Mouse (Mus musculus): ENCODE results near the gene Mybph. TPM values are rescaled to one million over a fixed set of nuclear protein-coding genes. Genes with fewer than 3 reads are reported as not detected.

The Mybph gene
- polyA plus RNA-seq, 1 experiment from 2014 or later: 1.0 TPM

- no peak for ATAC-seq (replicated peaks; ENCODE audit: insufficient number of reproducible peaks, low FRiP score, low TSS enrichment)
- Histone ChIP-seq H3K9ac (ENCODE audit: low read depth, low read length) (no peak overlapping the region), H3K27ac (ENCODE audit: low read depth, low read length) (no peak overlapping the region), H3K4me2 (no peak overlapping the region), H3K9me3 (replicated peaks; ENCODE audit: control insufficient read depth, low read length) (no peaks in the 10 kb centered on the region), H3K4me3 (ENCODE audit: low read depth, low read length) (no peak overlapping the region), H3K4me1 (ENCODE audit: control insufficient read depth, insufficient read depth, low read length) (peaks cover 30% of the 10 kb centered on the region), H3K27me3 (ENCODE audit: control insufficient read depth, insufficient read depth, low read length) (no peaks in the 10 kb centered on the region), H3K36me3 (ENCODE audit: control insufficient read depth, insufficient read depth, low read length) (no peaks in the 10 kb centered on the region)
- WGBS (ENCODE audit: insufficient replicate concordance): 59% methylated on average over 6 of the region's 6 CpGs
Observed at GRCm38 (mm10) chr1:134211043-134211442, 17.8 kb downstream of the Mybph start.

GRCm38 (mm10) chr1:134211631-134212030, 18.4 kb downstream of the Mybph start:
- H3K27me3 ChIP-seq (ENCODE audit: control insufficient read depth, insufficient read depth, low read length): no peaks in the 10 kb centered on the region
- 22% methylated on average over 2 of the region's 2 CpGs for WGBS (ENCODE audit: insufficient replicate concordance)
- no peak overlapping the region for H3K4me3 ChIP-seq (ENCODE audit: low read depth, low read length)
- no peaks in the 10 kb centered on the region for H3K9me3 ChIP-seq (replicated peaks; ENCODE audit: control insufficient read depth, low read length)
- H3K4me2 ChIP-seq: no peak overlapping the region
- H3K4me1 ChIP-seq (ENCODE audit: control insufficient read depth, insufficient read depth, low read length): peaks cover 27% of the 10 kb centered on the region
- no peak overlapping the region for H3K27ac ChIP-seq (ENCODE audit: low read depth, low read length)
- no peak overlapping the region for H3K9ac ChIP-seq (ENCODE audit: low read depth, low read length)
- H3K36me3 ChIP-seq (ENCODE audit: control insufficient read depth, insufficient read depth, low read length): no peaks in the 10 kb centered on the region
- ATAC-seq (replicated peaks; ENCODE audit: insufficient number of reproducible peaks, low FRiP score, low TSS enrichment): no peak

DNA sequence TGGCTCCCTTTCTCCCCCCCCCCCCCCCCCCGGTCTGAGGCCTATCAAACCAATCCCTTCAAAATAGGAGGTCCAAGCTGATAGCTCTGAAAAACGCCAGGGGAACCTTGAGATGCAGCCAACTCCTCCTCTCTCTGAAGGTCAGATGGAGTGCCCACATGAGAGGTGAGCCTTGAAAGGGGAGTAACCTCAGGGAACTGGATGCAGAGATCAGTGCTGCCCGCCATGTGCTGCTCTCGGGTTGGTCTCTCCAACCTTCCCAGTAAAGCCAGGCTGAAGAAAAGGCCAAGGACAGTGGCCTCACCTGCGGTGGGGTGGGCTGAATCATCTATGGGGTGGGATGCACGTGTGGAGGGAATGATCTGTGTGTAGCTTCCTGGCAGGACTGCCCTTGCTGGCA, 19.1 kb downstream of the Mybph start:
- H3K4me1 ChIP-seq (ENCODE audit: control insufficient read depth, insufficient read depth, low read length): peaks cover 33% of the 10 kb centered on the region

GRCm38 (mm10) chr1:134213405-134213804, 20.2 kb downstream of the Mybph start:
- Histone ChIP-seq H3K27ac (ENCODE audit: low read depth, low read length) (no peak overlapping the region), H3K9ac (ENCODE audit: low read depth, low read length) (no peak overlapping the region), H3K4me1 (ENCODE audit: control insufficient read depth, insufficient read depth, low read length) (peaks cover 38% of the 10 kb centered on the region), H3K27me3 (ENCODE audit: control insufficient read depth, insufficient read depth, low read length) (no peaks in the 10 kb centered on the region), H3K4me3 (ENCODE audit: low read depth, low read length) (no peak overlapping the region), H3K36me3 (ENCODE audit: control insufficient read depth, insufficient read depth, low read length) (no peaks in the 10 kb centered on the region), H3K4me2 (no peak overlapping the region), H3K9me3 (replicated peaks; ENCODE audit: control insufficient read depth, low read length) (no peaks in the 10 kb centered on the region)
- WGBS (ENCODE audit: insufficient replicate concordance): 27% methylated on average over 7 of the region's 7 CpGs
- ATAC-seq (replicated peaks; ENCODE audit: insufficient number of reproducible peaks, low FRiP score, low TSS enrichment): 0 out of 2 replicates have a peak, but pooled peaks have one; percentile 19

More for the DNA sequence above, 19.1 kb downstream of the Mybph start:
- 76% methylated on average over 6 of the region's 6 CpGs for WGBS (ENCODE audit: insufficient replicate concordance)
- Histone ChIP-seq H3K9me3 (replicated peaks; ENCODE audit: control insufficient read depth, low read length) (no peaks in the 10 kb centered on the region), H3K36me3 (ENCODE audit: control insufficient read depth, insufficient read depth, low read length) (no peaks in the 10 kb centered on the region), H3K27me3 (ENCODE audit: control insufficient read depth, insufficient read depth, low read length) (no peaks in the 10 kb centered on the region), H3K4me3 (ENCODE audit: low read depth, low read length) (no peak overlapping the region), H3K4me2 (no peak overlapping the region), H3K9ac (ENCODE audit: low read depth, low read length) (no peak overlapping the region), H3K27ac (ENCODE audit: low read depth, low read length) (no peak overlapping the region)
- ATAC-seq (replicated peaks; ENCODE audit: insufficient number of reproducible peaks, low FRiP score, low TSS enrichment): no peak

GRCm38 (mm10) chr1:134215059-134215458, 21.8 kb downstream of the Mybph start:
- Histone ChIP-seq H3K4me3 (ENCODE audit: low read depth, low read length) (no peak overlapping the region), H3K4me1 (ENCODE audit: control insufficient read depth, insufficient read depth, low read length) (peaks cover 34% of the 10 kb centered on the region), H3K9me3 (replicated peaks; ENCODE audit: control insufficient read depth, low read length) (no peaks in the 10 kb centered on the region), H3K27ac (ENCODE audit: low read depth, low read length) (no peak overlapping the region), H3K9ac (ENCODE audit: low read depth, low read length) (no peak overlapping the region), H3K27me3 (ENCODE audit: control insufficient read depth, insufficient read depth, low read length) (no peaks in the 10 kb centered on the region), H3K36me3 (ENCODE audit: control insufficient read depth, insufficient read depth, low read length) (no peaks in the 10 kb centered on the region), H3K4me2 (no peak overlapping the region)
- no peak for ATAC-seq (replicated peaks; ENCODE audit: insufficient number of reproducible peaks, low FRiP score, low TSS enrichment)
- WGBS (ENCODE audit: insufficient replicate concordance): 73% methylated on average over 7 of the region's 7 CpGs

GRCm38 (mm10) chr1:134215751-134216628, 22.7 kb downstream of the Mybph start:
- 0 out of 2 replicates have a peak overlapping the region, but pooled peaks have one; percentile 7 for H3K9ac ChIP-seq (ENCODE audit: low read depth, low read length)

GRCm38 (mm10) chr1:134216629-134216971, 23.4 kb downstream of the Mybph start:
- ATAC-seq (replicated peaks; ENCODE audit: insufficient number of reproducible peaks, low FRiP score, low TSS enrichment): no peak
- no peak overlapping the region for H3K9ac ChIP-seq (ENCODE audit: low read depth, low read length)
- H3K4me1 ChIP-seq (ENCODE audit: control insufficient read depth, insufficient read depth, low read length): peaks cover 39% of the 10 kb centered on the region
- no peaks in the 10 kb centered on the region for H3K36me3 ChIP-seq (ENCODE audit: control insufficient read depth, insufficient read depth, low read length)
- H3K4me2 ChIP-seq: no peak overlapping the region
- WGBS (ENCODE audit: insufficient replicate concordance): 90% methylated on average over 2 of the region's 2 CpGs
- no peak overlapping the region for H3K27ac ChIP-seq (ENCODE audit: low read depth, low read length)
- H3K4me3 ChIP-seq (ENCODE audit: low read depth, low read length): no peak overlapping the region
- H3K9me3 ChIP-seq (replicated peaks; ENCODE audit: control insufficient read depth, low read length): no peaks in the 10 kb centered on the region
- no peaks in the 10 kb centered on the region for H3K27me3 ChIP-seq (ENCODE audit: control insufficient read depth, insufficient read depth, low read length)

More at GRCm38 (mm10) chr1:134215751-134216628, 22.7 kb downstream of the Mybph start:
- ATAC-seq (replicated peaks; ENCODE audit: insufficient number of reproducible peaks, low FRiP score, low TSS enrichment): no peak
- H3K4me2 ChIP-seq: no peak overlapping the region
- H3K4me3 ChIP-seq (ENCODE audit: low read depth, low read length): no peak overlapping the region
- no peaks in the 10 kb centered on the region for H3K27me3 ChIP-seq (ENCODE audit: control insufficient read depth, insufficient read depth, low read length)
- 28% methylated on average over 11 of the region's 11 CpGs for WGBS (ENCODE audit: insufficient replicate concordance)
- no peaks in the 10 kb centered on the region for H3K9me3 ChIP-seq (replicated peaks; ENCODE audit: control insufficient read depth, low read length)
- peaks cover 34% of the 10 kb centered on the region for H3K4me1 ChIP-seq (ENCODE audit: control insufficient read depth, insufficient read depth, low read length)
- no peak overlapping the region for H3K27ac ChIP-seq (ENCODE audit: low read depth, low read length)
- no peaks in the 10 kb centered on the region for H3K36me3 ChIP-seq (ENCODE audit: control insufficient read depth, insufficient read depth, low read length)

- Histone ChIP-seq H3K9ac (ENCODE audit: low read depth, low read length) (no peak overlapping the region), H3K27me3 (ENCODE audit: control insufficient read depth, insufficient read depth, low read length) (no peaks in the 10 kb centered on the region), H3K4me2 (no peak overlapping the region), H3K4me1 (ENCODE audit: control insufficient read depth, insufficient read depth, low read length) (peaks cover 43% of the 10 kb centered on the region), H3K9me3 (replicated peaks; ENCODE audit: control insufficient read depth, low read length) (no peaks in the 10 kb centered on the region), H3K27ac (ENCODE audit: low read depth, low read length) (no peak overlapping the region), H3K36me3 (ENCODE audit: control insufficient read depth, insufficient read depth, low read length) (no peaks in the 10 kb centered on the region), H3K4me3 (ENCODE audit: low read depth, low read length) (no peak overlapping the region)
- WGBS (ENCODE audit: insufficient replicate concordance): 65% methylated on average over 12 of the region's 12 CpGs
- no peak for ATAC-seq (replicated peaks; ENCODE audit: insufficient number of reproducible peaks, low FRiP score, low TSS enrichment)
Observed at GRCm38 (mm10) chr1:134217028-134217481, 23.8 kb downstream of the Mybph start.

GRCm38 (mm10) chr1:134217942-134218341, 24.7 kb downstream of the Mybph start:
- no peaks in the 10 kb centered on the region for H3K27me3 ChIP-seq (ENCODE audit: control insufficient read depth, insufficient read depth, low read length)
- no peak for ATAC-seq (replicated peaks; ENCODE audit: insufficient number of reproducible peaks, low FRiP score, low TSS enrichment)
- no peak overlapping the region for H3K4me3 ChIP-seq (ENCODE audit: low read depth, low read length)
- peaks cover 48% of the 10 kb centered on the region for H3K4me1 ChIP-seq (ENCODE audit: control insufficient read depth, insufficient read depth, low read length)
- H3K9ac ChIP-seq (ENCODE audit: low read depth, low read length): no peak overlapping the region
- no peak overlapping the region for H3K4me2 ChIP-seq
- 71% methylated on average over 3 of the region's 3 CpGs for WGBS (ENCODE audit: insufficient replicate concordance)
- H3K9me3 ChIP-seq (replicated peaks; ENCODE audit: control insufficient read depth, low read length): no peaks in the 10 kb centered on the region
- H3K27ac ChIP-seq (ENCODE audit: low read depth, low read length): no peak overlapping the region
- H3K36me3 ChIP-seq (ENCODE audit: control insufficient read depth, insufficient read depth, low read length): no peaks in the 10 kb centered on the region

Measured in heart, embryonic 11.5 days (tissue).